Mouse (Mus musculus) cerebellum, postnatal 4 days (tissue): ENCODE measurements at regions not wholly inside any gene's neighbourhood (a gene's known extent, or its start where the extent isn't known, plus 50 kb on each side); places are given as distances from the start of the nearest gene placed in this dataset.
A peak's percentile ranks its signal among the peaks of the same experiment; 100 is the strongest.

Experiments
- DNase-seq, 2 experiments: peaks; one replicate each; pipeline ENCODE4 v3.0.0; 2022; ENCODE audit warnings: low spot score in 2 of 2, mixed read lengths in 1 of 2

DNA sequence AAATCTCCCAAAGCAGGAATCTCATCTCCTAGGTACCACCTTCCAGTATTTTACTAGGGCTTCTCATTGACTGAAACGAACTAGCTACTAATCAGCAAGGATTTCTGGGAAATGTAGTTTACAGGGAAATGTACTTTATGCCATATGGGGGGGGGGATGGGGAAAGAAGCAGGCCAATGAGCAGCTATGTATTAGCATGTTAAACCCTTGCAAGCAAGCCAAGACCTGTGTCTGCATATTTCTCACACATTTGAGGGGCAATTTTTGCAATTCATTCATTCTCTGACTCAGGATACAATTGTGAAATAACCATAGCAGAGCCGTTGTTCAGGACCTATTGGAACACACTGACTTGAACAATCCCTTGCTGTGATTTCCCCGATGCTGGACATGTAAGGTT, 454.3 kb upstream of the Tbx3 start:
- no peak for DNase-seq

DNA sequence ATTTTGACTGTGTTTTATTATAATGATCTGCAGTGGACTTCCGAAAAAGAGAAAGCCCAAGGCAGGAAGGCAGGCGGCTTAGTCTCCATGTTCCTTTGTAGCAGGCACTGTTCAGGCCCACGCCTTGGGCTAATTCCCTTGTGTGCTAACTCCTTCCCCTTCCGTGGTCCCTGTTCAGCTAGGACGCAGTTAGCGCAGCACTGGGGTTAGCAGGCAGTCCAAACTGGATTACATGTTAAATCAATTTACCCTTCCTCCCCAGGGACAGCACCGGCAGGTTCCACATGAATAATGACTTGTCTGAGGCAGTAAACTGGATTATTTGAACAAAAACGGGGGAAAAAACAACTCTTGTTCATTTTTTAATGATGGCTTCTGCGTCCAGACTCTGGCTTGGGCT, 453.4 kb upstream of the Tbx3 start:
- DNase-seq, result no peak

DNA sequence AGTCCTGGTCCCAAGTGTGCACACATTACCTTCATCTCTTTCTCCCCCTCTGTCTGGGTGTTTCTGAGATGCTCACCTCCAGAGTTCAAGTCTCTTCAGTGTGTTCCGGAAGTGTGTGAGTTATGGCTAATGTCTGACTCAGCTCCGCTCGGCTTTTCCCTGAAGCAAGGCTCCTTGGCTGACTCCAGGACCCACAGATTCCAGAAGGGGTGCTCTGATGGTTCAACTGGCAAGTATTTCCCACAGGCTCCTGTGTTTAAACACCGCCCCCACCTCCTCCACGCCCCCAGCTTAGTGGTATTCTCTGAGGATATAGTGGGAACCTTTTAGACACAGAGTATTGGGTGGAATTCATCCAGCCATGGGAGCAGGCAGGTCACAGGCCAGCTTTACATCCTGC, 441.8 kb upstream of the Tbx3 start:
- no peak for DNase-seq

DNA sequence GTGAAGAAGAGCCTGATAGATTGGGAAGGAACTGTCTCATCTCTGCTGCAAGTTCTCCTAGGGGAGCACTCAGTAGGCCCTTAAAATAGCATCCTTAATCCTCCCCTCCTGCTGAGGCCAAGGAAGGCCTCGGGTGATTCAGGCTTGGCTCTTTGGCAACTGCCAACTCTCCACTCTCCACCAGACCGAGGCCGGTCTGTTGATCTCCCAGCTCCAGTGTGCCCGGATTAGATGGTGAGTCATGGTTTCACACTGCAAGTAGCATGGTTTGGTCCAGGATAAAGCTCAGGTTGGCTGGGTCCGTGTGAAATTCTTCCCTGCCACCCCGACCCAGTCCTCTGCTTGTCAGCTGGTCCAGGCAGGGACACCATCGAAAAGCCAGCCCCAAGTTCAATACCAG, 437.5 kb upstream of the Tbx3 start:
- DNase-seq, result no peak

DNA sequence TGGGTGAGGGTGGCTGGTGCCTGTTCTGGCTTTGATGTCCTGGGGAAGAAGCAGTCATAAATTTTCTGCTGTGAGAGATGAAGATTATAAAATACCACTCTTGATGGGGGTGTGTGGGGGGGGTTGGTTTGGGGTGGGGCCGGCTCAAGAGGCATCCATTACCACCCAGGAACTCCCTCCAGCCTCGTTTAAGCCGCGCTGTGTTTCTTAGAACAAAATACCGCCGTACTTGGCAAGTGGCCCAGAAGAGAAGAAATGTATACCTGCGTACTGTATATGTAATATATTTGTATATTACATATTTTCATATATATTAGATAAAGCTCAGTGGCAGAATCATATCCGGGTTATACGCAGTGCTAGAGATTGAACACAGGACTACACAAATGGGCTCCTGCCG, 434.6 kb upstream of the Tbx3 start:
- DNase-seq, result no peak

DNA sequence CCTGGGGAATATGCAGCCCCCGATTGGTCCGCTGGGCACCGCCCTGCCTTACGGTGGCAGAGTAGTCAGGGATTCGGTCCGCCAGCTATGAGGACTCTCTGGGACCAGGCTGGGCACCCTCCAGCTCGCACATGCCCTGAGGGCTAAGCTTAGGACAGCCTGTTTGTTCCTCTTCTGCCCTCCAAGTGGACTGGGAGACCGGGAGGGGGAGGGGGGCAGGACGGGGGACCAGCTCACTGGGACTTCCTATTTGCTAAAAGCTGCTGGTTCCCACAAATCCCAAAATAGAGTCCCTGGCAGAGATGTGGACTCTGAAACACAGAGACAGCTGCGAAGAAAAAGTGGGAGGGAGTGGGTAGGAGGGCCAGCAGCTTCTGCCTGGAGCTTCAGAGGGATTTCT, 423.6 kb upstream of the Tbx3 start:
- no peak for DNase-seq

DNA sequence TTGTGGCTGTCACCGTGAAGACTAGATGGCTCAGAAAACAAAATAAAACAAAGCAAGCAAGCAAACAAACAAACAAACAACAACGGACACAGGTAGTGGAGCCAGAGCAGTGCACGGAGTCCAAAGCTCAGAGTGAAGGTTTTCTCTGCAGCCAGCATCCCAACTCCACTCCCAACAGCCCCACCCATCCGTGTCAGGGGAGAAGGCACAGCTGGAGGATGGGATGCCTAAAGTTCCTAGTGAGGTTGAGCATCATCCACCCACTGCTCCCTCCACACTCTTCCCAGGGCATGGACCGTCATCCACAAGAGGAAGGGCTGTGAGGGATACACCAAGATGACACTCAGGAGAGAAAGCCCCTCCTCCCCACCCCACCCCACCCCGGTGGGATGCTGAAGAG, 421.8 kb upstream of the Tbx3 start:
- DNase-seq, result no peak

DNA sequence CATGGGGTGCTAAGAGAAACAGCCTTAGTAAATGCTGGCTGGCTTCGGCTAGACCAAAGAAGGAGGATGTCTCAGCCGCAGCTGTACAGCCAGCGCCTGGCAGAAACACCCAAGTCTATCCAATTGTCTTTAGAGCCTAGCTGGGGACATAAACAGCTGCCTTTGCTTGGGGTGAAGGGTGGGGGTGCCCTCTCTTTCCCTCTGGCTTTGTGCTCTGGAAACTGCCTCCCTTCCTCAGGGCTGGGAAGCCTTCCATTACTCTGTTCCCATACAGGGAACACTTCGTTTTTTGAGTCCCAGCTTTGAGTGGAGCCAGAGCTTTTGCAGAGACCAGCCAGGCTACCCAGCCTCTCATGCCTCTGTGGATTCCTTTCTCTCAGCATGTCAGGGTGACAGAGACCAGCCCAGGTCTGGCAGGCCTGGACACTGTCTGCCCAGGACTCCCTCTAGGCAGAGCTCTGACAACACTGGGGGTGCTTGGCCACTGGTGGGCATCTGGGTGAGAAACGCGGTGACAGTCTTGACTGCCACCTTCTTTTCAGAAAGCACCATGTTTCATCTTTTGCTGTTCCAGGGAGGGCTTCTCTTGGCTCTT, 421.2 kb upstream of the Tbx3 start:
- DNase-seq, result no peak

DNA sequence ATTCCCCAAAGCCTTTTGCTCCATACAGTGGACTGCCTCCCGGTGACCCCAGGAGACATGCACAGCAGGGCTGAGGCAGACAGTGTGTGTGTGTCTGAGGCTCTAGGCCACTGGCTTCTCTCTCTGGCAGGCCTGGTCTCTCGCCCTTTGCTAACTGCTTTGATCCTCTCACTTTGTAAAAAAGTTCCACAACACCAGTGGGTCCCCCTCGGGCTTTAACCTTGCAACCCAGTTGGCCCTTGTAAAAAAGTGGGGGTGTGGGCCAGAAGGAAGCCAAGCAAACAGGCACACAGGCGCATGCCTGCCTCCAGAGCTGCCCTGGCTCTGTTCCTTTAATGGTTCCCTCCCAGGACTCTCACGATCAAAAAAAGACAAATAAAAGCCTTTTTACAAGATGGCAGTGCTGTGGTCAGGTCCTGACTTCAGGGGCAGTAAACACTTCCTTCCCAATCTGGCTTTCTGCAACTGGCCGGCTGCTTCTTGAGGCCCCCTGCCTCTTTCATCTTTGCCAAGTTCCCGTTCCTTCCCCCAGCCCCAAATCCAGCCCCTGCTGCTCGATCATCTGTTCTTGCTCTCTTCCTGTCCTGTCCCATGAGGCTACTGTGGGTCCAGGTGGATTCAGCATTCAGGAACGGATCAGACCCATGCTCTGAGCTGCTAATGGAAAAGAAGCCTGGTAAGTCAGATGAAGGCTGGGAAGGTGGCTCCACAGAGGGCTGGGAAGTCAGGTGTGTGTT, 419.0 kb upstream of the Tbx3 start:
- no peak for DNase-seq

DNA sequence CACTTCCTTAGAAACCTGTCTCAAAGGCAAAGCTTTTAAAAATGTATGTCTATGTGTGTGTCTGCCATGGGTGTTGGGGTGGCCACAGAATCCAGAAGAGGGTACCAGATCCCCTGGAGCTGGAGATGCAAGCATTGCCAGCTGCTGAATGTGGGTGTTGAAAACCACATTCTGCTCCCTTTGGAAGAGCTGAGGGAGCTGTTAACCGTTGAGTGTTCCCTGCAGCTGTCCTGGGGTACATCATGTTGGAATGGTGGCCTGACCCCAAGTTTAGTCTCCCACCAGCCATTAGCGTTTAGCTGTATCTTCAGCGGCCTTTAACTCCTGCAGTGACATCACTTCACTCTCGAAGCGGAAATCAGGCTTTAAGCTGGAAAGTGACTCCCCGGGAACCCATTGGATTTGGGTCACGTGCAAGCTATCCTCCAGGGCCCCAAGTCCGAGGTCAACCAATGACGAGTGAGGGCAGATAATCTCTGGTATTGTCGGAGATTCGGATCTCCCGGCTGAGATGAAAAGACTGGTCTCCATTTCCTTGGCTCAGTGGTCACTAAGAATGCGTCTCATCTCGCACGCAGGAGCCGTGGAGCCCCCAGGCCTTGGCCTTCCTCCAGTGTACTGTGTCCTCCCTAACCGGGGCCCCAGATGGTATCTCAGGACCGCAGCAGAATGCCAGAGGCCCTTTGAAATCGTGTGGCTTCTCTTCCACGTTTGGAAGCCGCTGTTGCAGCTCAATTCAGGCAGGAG, 412.9 kb upstream of the Tbx3 start:
- peak in 1 of 2 experiments; percentile 53 for DNase-seq

DNA sequence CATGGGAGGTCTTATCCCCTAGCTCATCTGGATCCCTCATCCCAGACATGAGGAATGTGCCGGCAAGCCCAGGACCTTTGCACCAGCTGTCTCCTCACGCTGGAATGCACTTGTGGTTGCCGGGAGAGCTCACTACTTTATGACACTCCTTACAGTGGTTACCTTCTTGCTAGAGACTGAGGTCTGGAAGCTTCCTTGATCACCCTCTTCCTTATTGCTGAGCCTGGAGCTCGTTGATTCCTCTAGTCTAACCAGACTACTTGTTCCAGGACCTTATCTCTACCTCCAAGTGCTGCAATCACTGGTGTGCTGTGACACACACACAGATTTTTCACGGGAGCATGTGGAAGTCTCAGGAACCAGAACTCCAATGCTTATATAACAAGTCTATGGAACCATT, 411.6 kb upstream of the Tbx3 start:
- no peak for DNase-seq

DNA sequence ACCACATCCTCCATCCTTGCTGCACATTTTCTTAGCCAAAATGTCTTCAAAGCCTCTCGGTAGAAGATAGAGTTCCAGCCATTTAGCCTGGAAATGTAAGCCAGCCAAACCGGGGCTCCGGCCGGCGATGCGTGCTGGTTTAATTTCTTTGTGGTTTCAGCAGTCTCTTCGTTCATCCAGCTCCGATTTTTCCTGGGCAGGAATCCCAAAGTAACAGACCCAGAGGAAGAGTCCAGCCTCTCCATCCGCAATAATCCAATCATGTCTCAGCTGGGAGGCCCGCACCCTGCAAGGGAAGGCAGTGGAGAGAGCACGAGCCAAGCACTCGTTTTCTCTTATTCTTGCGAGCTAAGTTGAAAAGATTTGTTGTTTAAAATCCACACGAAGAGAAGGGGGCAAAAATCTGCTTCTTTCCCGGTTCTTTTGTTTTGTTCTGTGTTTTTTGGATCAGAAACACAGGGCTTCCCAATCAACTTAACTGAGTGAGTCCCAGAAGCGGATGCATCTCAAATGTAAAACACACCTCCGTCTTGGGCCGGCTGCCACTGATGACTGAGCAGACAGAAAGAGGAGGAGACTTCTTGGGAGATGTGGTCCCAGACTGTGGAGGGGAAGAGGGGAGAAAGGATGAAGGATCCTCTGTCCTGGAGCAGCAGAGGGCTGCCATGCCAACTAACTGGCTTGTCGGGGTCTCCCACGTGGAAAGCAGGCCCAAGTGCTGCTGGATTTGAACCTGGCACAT, 405.1 kb upstream of the Tbx3 start:
- DNase-seq, result peak in 1 of 2 experiments; percentile 46

DNA sequence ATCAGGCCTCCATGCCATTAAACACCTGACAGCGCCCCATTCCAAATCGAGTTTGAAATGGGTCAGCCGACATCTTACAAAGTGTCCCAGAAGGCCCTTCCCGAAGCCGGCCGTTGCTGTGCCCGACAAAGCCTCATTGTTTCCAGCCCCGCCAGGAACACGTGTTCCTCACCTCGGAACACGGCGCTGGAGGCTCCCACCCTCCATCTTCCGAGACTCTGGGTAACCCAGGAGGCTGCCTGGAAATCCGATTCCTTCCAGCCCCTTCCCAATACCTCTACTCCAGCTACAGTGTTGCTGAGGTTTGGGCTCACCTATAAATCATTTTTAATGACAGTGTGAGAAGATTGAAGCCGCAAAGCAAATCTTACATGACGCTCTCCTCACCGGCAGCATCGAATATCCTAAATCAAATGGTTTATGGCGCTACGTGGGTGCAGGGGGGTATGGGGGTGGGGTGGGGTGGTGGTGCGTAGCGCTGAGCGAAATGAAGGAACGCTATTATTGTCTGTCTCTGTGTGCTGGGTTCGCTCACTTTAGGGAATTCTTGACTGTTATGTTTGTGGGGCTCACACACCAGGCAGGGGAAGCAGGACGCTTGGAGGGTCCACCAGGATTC, 399.1 kb upstream of the Tbx3 start:
- no peak for DNase-seq

DNA sequence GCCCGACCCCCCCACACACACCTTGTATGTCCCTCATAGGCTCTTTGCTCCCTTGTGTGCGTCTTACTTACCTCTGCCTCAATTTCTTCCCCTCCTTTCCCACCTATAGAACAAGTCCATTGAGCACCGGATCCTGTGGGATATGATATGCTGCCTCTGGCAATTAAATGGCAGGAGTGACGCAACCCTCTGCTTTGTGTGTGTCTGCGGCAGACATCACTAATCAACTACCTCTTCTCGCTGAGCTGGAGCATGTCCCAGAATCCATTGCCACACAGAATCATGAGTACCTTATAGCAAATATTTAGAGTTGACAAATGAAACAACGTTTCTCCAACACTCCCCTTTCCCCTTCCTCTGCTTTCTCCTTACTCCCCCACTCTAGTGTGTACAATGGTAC, 397.3 kb upstream of the Tbx3 start:
- no peak for DNase-seq

DNA sequence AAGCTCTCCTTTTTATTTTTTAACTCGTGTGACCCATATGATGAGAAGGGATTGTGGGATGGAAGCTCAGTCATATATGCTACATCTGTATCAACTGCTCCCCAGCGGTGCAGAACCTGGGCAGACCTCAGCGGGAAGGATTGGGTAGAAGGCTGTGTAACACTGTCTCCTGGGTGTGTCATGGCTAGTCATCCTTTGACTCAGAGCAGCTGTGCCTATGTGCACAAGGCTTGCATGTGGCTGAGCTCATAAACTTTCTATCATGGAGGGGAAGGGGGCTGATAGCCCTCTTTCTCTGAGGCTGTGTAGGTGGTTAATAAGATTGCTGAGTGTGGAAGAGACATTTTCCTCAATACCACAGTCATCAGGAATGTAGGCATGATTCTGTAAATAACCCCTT, 396.9 kb upstream of the Tbx3 start:
- DNase-seq, result no peak

DNA sequence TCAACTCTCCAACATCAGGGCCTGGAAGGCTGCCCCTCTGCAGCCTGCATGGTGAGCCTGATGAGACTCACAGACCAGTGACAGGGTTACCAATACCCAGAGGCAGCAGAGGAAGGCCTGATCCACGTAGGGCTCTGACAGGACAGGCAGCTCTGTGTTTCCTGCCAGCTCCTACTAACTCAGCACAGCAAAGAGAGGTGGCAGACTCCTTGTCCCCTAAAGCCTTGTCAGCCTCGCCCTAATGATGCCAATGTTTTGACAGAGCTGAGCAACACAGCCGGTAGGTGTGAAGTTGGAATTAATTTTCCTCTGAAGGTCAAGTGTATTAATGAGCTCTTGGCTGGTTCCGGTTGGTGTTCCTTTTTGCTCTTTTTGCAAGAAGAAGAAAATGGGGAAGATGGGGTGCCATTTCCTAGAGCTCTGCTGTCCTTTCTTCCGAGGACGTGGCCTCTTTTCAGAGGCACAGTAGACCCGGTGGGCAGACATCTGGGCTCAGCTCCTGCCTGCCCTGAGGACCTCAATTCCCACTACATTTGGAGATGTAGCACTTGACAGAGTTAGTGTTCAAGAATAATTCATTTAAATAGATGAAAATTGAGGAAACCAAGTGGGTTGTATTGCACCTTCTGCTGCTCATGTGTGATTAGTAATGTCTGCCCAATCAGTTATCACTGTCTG, 395.5 kb upstream of the Tbx3 start:
- DNase-seq, result no peak

DNA sequence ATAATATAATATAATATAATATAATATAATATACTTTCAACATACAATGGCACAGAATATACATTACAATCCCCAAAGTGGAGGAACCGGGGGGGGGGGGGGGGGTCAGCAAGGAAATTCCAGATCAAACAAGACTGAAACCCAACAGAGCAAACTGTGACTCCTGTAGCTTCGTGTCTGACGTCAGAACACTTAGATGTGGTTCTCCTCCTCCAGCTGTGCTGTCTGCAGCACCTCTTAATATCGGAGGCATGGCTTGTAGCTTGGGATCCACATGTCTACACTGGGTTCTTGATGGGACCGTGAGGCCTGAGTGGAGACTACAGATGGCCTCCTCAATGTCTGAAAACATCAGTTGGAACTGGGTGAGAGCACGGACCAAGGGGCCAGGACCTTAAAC, 390.3 kb upstream of the Tbx3 start:
- no peak for DNase-seq

DNA sequence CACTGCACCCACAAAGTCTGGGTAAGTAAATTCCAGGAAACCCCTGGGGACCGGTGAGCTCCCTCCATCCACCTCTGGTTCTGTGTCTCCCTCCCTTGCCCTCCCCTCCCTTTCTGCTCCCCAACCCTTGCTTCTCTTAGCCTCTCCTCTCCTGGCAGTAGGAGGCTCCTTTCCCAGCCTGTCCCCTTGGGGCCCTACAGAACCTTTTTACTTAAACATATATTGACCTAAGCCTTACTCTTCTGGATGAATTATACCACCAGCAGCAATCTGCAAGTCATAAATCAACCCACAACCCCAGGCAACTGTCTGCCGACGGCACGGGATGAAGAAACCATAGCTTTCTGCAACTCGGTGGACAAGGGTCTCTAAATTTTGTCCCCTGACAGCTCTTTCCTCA, 380.7 kb upstream of the Tbx3 start:
- DNase-seq, result no peak

DNA sequence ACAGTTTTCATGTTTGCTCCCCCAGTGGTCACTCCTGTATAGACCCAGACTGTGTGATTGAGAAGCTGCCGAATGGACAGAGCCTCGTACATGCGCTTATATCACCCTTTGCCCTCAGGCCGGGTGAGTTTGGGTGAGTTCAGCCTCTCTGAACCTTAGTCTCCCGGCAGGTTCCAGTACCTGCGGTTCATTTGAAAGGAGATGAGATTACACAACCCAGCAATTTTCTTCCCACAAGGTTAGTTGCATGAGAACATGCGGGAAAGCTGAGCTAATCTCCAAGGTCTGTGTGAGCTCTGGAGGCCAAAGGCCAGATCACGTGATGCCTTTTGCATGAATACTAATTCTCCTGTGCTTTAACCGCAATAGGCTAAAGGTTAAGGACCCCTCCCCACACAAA, 378.1 kb upstream of the Tbx3 start:
- no peak for DNase-seq

DNA sequence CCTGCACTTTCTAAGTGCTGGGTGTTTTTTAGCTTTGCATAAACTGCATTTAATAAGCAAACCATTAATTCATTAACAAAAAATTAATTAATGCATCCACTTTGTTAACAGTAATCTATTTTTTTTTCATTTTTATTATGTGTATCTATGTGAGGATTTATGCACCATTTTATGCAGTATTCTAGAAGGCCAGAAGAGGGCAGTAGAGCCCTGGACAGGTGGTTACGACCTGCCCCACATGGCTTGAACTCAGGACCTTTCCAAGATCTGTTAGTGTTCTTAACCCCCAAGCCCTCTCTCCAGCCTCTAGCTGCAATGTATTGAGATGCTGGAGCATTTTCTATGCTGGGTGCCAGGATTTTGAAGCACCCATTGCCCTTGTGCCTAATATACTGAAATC, 377.6 kb upstream of the Tbx3 start:
- no peak for DNase-seq

DNA sequence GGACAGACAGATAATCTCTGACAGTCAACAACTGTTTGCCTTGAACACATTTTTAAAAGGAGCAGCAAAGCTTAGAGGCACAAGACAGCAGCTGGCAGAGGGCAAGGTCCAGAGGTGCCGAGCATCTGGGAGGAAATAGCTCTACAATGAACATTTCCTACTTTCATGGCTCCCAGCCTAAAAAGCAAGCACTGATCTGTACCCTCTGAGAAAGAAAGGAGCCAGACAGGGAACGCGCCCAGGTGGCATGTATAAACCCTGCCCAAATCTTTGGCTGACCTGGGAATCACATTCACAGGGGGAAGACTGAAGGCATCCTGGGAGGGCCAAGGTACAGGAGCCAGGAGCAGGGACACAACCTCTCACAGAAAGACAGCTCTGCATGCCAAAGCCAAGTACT, 371.2 kb upstream of the Tbx3 start:
- DNase-seq, result no peak

DNA sequence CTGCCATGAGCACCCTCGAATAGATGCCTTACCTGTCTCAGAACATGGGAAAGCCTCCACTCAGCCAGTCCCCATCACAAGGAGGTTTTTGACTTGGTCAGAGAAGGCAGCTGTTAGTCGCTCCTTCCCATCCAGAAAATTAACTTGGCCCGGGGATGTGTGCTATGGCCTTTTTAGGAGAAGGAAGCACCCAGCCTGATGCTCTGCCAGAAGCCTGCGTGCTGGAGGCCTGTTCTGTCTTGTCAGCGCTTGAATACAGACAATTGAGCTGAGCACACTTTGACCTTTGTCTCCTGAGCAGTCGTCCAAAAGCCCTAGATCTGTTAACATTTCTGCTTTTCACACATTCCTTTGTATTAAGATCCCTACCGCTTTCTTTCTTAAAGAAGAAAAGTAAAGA, 370.4 kb upstream of the Tbx3 start:
- DNase-seq, result no peak
